Mouse (Mus musculus): ENCODE measurements around the gene Lpcat2. TPM values are rescaled to one million over a fixed set of nuclear protein-coding genes. Genes with fewer than 3 reads are reported as not detected.
A peak's percentile ranks its signal among the peaks of the same experiment; 100 is the strongest.
"Not testable (repeated sequence)": the region's sequence is repeated elsewhere in the genome, so short reads cannot be mapped to it uniquely, and the experiment has no call there.

The Lpcat2 gene
- polyA plus RNA-seq, 1 experiment from 2014 or later = 4.8 TPM

DNA sequence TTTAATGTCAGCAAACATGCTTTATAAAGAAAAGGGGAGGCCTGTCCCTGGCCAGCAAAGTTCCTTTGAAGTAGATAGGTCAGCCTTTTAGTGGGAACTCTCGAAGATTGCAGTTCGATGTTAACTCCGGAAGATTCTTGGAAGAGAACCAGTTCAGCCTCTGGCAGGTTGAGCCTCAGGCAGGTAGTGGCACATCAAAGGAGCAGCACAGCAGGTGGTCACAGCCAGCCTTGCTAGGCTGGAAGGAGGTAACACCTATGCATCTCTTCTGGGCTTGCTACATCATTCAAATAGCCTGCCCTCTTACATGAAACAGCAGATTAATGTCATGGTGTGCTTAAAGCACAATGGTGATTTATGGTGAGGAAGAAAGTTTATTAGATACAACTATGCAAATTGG is 37.1 kb downstream of the Lpcat2 start:
- 73% methylated on average over 3 of the region's 3 CpGs for WGBS
- not testable (repeated sequence) for H3K27ac ChIP-seq (replicated peaks; ENCODE audit: low read depth, low read length)

DNA sequence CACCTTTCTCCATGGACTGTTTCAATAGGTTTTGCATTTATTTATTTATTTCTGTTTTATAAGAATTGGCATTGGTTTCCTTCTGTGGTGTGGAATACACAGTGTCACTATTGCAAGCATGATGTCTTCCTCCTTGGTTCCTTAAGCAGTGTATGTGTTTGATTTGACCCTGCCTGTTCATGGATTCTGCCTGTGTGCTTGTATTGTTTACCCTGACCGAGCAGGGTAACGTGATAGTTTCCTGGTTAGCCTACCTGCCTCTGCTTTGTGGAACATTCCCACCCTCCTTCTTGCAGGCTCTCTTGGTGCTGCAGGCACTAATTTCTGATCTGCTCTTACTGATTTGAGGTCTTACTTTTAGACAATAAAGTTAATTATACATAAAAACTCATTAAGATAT is 38.7 kb downstream of the Lpcat2 start:
- H3K36me3 ChIP-seq (replicated peaks; ENCODE audit: control insufficient read depth, insufficient read depth, low read depth, low read length) = no peaks in the 10 kb centered on the region

More for the DNA sequence above, 37.1 kb downstream of the Lpcat2 start:
- H3K36me3 ChIP-seq (replicated peaks; ENCODE audit: control insufficient read depth, insufficient read depth, low read depth, low read length); ATAC-seq (replicated peaks; ENCODE audit: insufficient number of reproducible peaks, low FRiP score, low TSS enrichment, low read depth); H3K27me3 ChIP-seq (ENCODE audit: control insufficient read depth, insufficient read depth, low read length); H3K9ac ChIP-seq (replicated peaks; ENCODE audit: low read length); DNase-seq (ENCODE audit: low spot score); H3K9me3 ChIP-seq (replicated peaks; ENCODE audit: control insufficient read depth, low read length); H3K4me3 ChIP-seq (ENCODE audit: low read depth, low read length); H3K4me1 ChIP-seq (ENCODE audit: control insufficient read depth, insufficient read depth, low read length); H3K4me2 ChIP-seq (ENCODE audit: low read depth, low read length): not testable (repeated sequence)

DNA sequence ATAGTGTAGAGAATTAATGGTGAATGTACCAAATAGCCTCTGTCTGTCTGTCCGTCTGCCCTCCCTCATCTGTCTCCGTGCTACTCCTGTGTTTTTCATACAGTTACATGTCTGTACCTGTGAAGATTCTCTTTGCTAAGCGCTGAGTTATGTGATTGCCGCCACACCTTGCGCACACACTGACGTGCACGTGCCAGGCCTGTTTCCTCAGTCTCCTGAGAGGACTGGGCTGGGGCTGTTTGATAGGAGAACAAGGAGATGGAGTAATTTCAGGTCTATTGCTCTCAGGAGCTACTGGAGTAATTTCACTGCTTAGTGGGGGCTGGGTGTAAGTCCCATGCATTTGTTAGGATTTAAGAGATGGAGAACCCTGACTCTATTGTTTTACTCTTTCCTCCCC is 39.9 kb downstream of the Lpcat2 start:
- Histone ChIP-seq H3K4me1 (ENCODE audit: control insufficient read depth, insufficient read depth, low read length) (no peaks in the 10 kb centered on the region), H3K27me3 (ENCODE audit: control insufficient read depth, insufficient read depth, low read length) (no peaks in the 10 kb centered on the region), H3K4me3 (ENCODE audit: low read depth, low read length) (no peak overlapping the region), H3K27ac (replicated peaks; ENCODE audit: low read depth, low read length) (no peak overlapping the region), H3K36me3 (replicated peaks; ENCODE audit: control insufficient read depth, insufficient read depth, low read depth, low read length) (no peaks in the 10 kb centered on the region), H3K9ac (replicated peaks; ENCODE audit: low read length) (no peak overlapping the region), H3K4me2 (ENCODE audit: low read depth, low read length) (no peak overlapping the region), H3K9me3 (replicated peaks; ENCODE audit: control insufficient read depth, low read length) (no peaks in the 10 kb centered on the region)
- 88% methylated on average over 7 of the region's 7 CpGs for WGBS
- DNase-seq (ENCODE audit: low spot score) = no peak
- no peak for ATAC-seq (replicated peaks; ENCODE audit: insufficient number of reproducible peaks, low FRiP score, low TSS enrichment, low read depth)

More for the DNA sequence above, 38.7 kb downstream of the Lpcat2 start:
- Histone ChIP-seq H3K4me1 (ENCODE audit: control insufficient read depth, insufficient read depth, low read length) (no peaks in the 10 kb centered on the region), H3K4me3 (ENCODE audit: low read depth, low read length) (no peak overlapping the region), H3K9ac (replicated peaks; ENCODE audit: low read length) (no peak overlapping the region), H3K9me3 (replicated peaks; ENCODE audit: control insufficient read depth, low read length) (no peaks in the 10 kb centered on the region), H3K4me2 (ENCODE audit: low read depth, low read length) (no peak overlapping the region), H3K27ac (replicated peaks; ENCODE audit: low read depth, low read length) (no peak overlapping the region), H3K27me3 (ENCODE audit: control insufficient read depth, insufficient read depth, low read length) (no peaks in the 10 kb centered on the region)
- 45% methylated on average over 2 of the region's 2 CpGs for WGBS
- DNase-seq (ENCODE audit: low spot score) = peak; percentile 11
- ATAC-seq (replicated peaks; ENCODE audit: insufficient number of reproducible peaks, low FRiP score, low TSS enrichment, low read depth) = no peak

DNA sequence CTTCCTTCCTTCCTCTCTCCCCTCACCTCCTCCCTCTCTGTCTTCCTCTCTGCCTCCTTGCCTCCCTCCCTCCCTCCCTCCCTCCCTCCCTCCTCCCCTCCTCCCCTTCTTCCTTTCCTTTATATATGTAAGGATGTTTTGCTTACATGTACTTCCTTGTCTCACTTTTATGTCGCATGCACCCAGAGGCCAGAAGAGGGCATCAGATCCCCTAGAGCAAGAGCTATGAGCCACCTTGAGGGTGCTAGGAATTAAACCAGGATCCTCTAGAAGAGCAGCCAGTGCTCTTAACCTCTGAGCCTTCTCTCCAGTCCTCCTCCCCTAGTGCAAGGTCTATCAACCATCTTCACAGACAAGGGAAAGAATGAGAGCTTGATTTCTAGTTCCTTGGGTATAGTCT is 40.9 kb downstream of the Lpcat2 start:
- ATAC-seq (replicated peaks; ENCODE audit: insufficient number of reproducible peaks, low FRiP score, low TSS enrichment, low read depth) = no peak
- no peak overlapping the region for H3K4me2 ChIP-seq (ENCODE audit: low read depth, low read length)
- 46% methylated on average over 1 of the region's 1 CpGs for WGBS
- H3K36me3 ChIP-seq (replicated peaks; ENCODE audit: control insufficient read depth, insufficient read depth, low read depth, low read length) = no peaks in the 10 kb centered on the region
- no peaks in the 10 kb centered on the region for H3K4me1 ChIP-seq (ENCODE audit: control insufficient read depth, insufficient read depth, low read length)
- H3K9ac ChIP-seq (replicated peaks; ENCODE audit: low read length) = no peak overlapping the region
- H3K27me3 ChIP-seq (ENCODE audit: control insufficient read depth, insufficient read depth, low read length) = no peaks in the 10 kb centered on the region
- H3K4me3 ChIP-seq (ENCODE audit: low read depth, low read length) = no peak overlapping the region
- DNase-seq (ENCODE audit: low spot score) = no peak
- H3K27ac ChIP-seq (replicated peaks; ENCODE audit: low read depth, low read length) = no peak overlapping the region
- H3K9me3 ChIP-seq (replicated peaks; ENCODE audit: control insufficient read depth, low read length) = no peaks in the 10 kb centered on the region

DNA sequence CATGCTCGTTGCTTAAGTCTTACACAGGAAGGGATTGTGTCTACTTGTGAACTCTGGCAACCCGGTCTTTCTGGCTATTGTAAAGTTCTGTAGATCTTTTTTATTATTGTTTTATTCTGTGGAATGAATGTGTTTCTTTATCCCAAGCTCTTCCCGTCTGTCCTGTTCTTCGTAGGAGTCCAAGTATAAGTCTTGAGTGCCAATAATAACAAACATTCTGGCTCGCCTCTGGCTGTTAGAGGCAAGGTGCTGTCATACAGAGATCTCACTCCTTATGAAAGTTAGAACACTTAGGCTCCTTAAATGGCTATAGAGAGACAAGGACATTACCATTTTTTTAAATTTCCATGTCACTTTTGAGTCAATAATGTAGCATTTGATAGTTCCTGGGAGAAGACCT is 41.5 kb downstream of the Lpcat2 start:
- Histone ChIP-seq H3K4me2 (ENCODE audit: low read depth, low read length) (no peak overlapping the region), H3K27ac (replicated peaks; ENCODE audit: low read depth, low read length) (no peak overlapping the region), H3K9me3 (replicated peaks; ENCODE audit: control insufficient read depth, low read length) (no peaks in the 10 kb centered on the region), H3K4me3 (ENCODE audit: low read depth, low read length) (no peak overlapping the region), H3K36me3 (replicated peaks; ENCODE audit: control insufficient read depth, insufficient read depth, low read depth, low read length) (no peaks in the 10 kb centered on the region), H3K9ac (replicated peaks; ENCODE audit: low read length) (no peak overlapping the region), H3K27me3 (ENCODE audit: control insufficient read depth, insufficient read depth, low read length) (no peaks in the 10 kb centered on the region), H3K4me1 (ENCODE audit: control insufficient read depth, insufficient read depth, low read length) (no peaks in the 10 kb centered on the region)
- DNase-seq (ENCODE audit: low spot score) = no peak
- no peak for ATAC-seq (replicated peaks; ENCODE audit: insufficient number of reproducible peaks, low FRiP score, low TSS enrichment, low read depth)
- WGBS = 77% methylated on average over 5 of the region's 5 CpGs

DNA sequence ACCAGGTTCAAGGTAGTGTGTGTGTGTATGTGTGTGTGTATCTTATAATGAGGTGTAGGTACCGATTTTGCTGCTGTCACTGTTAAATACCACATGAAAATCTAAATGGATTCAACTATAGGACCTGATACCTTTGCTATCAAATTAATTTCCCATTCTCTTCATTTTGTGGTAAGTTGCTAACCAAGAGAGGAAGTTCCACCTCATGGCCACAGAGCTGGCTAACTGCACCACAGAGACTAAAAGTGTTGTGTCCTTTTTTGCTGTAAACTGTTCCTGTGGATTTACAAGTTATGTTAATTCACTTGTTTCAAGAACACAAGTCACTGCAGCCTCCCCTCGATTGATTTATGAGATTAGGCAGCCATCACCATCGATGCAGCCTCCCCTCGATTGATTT is 42.7 kb downstream of the Lpcat2 start:
- no peak overlapping the region for H3K4me3 ChIP-seq (ENCODE audit: low read depth, low read length)
- WGBS = 86% methylated on average over 4 of the region's 4 CpGs
- H3K9me3 ChIP-seq (replicated peaks; ENCODE audit: control insufficient read depth, low read length) = no peaks in the 10 kb centered on the region
- H3K9ac ChIP-seq (replicated peaks; ENCODE audit: low read length) = no peak overlapping the region
- H3K27me3 ChIP-seq (ENCODE audit: control insufficient read depth, insufficient read depth, low read length) = no peaks in the 10 kb centered on the region
- ATAC-seq (replicated peaks; ENCODE audit: insufficient number of reproducible peaks, low FRiP score, low TSS enrichment, low read depth) (no peak), DNase-seq (ENCODE audit: low spot score) (no peak)
- H3K4me2 ChIP-seq (ENCODE audit: low read depth, low read length) = no peak overlapping the region
- no peaks in the 10 kb centered on the region for H3K36me3 ChIP-seq (replicated peaks; ENCODE audit: control insufficient read depth, insufficient read depth, low read depth, low read length)
- H3K27ac ChIP-seq (replicated peaks; ENCODE audit: low read depth, low read length) = no peak overlapping the region
- H3K4me1 ChIP-seq (ENCODE audit: control insufficient read depth, insufficient read depth, low read length) = no peaks in the 10 kb centered on the region

DNA sequence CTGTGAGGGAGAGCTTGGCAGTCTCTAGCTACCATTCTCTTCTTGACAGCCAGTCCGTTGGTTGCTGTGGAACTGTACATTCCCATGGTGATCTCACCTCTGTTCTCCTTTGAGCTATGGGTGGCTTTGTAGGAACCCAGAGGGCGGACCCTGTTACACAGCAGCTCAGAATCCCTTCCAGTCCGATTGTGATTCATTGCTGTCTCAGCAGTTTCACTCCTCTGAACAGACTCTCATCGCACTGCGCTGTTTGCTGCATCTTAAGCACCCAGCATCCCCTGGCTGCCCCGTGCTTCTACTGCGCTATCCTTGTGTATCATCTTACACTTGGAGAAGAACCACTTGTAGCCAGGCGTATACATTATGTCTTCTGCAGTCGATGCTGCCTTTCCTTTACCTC is 44.5 kb downstream of the Lpcat2 start:
- ATAC-seq (replicated peaks; ENCODE audit: insufficient number of reproducible peaks, low FRiP score, low TSS enrichment, low read depth) (no peak), DNase-seq (ENCODE audit: low spot score) (no peak)
- no peak overlapping the region for H3K4me3 ChIP-seq (ENCODE audit: low read depth, low read length)
- no peaks in the 10 kb centered on the region for H3K36me3 ChIP-seq (replicated peaks; ENCODE audit: control insufficient read depth, insufficient read depth, low read depth, low read length)
- no peaks in the 10 kb centered on the region for H3K27me3 ChIP-seq (ENCODE audit: control insufficient read depth, insufficient read depth, low read length)
- H3K9ac ChIP-seq (replicated peaks; ENCODE audit: low read length) = no peak overlapping the region
- H3K9me3 ChIP-seq (replicated peaks; ENCODE audit: control insufficient read depth, low read length) = no peaks in the 10 kb centered on the region
- no peaks in the 10 kb centered on the region for H3K4me1 ChIP-seq (ENCODE audit: control insufficient read depth, insufficient read depth, low read length)
- H3K27ac ChIP-seq (replicated peaks; ENCODE audit: low read depth, low read length) = no peak overlapping the region
- H3K4me2 ChIP-seq (ENCODE audit: low read depth, low read length) = no peak overlapping the region
- 83% methylated on average over 9 of the region's 9 CpGs for WGBS

DNA sequence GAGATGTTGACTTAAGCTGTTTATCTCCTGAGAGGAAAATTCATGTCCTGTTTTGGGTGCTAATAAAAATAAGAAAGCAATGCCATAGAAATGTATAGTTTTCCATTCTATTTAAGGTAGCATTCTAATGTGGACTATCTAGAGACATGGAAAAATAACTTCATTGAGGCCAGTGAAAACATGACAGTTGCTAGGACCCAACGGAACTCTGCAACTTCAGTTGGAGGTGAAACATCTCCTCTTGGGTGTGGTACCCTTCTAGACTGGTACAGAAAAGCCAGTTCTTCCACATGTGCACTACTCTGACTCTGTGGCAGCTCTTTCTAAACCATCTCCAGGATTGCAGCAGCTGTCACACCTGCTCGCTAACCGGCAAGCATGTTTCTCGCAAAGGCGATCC is 46.0 kb downstream of the Lpcat2 start, which contains the start of gene Capns2:
Capns2 (plus strand) TSS at position 301 of the 400 bp plus-strand sequence.
- Histone ChIP-seq H3K9ac (replicated peaks; ENCODE audit: low read length) (no peak within 1 kb of the TSS), H3K27ac (replicated peaks; ENCODE audit: low read depth, low read length) (no peak within 1 kb of the TSS), H3K27me3 (ENCODE audit: control insufficient read depth, insufficient read depth, low read length) (no peaks in the 10 kb centered on the region), H3K4me2 (ENCODE audit: low read depth, low read length) (no peak within 1 kb of the TSS), H3K36me3 (replicated peaks; ENCODE audit: control insufficient read depth, insufficient read depth, low read depth, low read length) (no peaks in the 10 kb centered on the region), H3K4me1 (ENCODE audit: control insufficient read depth, insufficient read depth, low read length) (no peaks in the 10 kb centered on the region), H3K4me3 (ENCODE audit: low read depth, low read length) (no peak within 1 kb of the TSS), H3K9me3 (replicated peaks; ENCODE audit: control insufficient read depth, low read length) (no peaks in the 10 kb centered on the region)
- WGBS = 93% methylated on average over 5 of the region's 5 CpGs
- ATAC-seq (replicated peaks; ENCODE audit: insufficient number of reproducible peaks, low FRiP score, low TSS enrichment, low read depth) (no peak), DNase-seq (ENCODE audit: low spot score) (no peak)

Data from embryonic facial prominence, embryonic 11.5 days (tissue).